Mouse (Mus musculus) spleen, adult 18-20 months (tissue): Measurements from ENCODE around the gene Hs3st1.

ENCODE experiments used
- DNase-seq, 2 experiments: peaks; one replicate each; pipeline ENCODE4 v3.0.0; 2022; ENCODE audit warnings: mixed read lengths in 2 of 2

Gene Hs3st1

DNA sequence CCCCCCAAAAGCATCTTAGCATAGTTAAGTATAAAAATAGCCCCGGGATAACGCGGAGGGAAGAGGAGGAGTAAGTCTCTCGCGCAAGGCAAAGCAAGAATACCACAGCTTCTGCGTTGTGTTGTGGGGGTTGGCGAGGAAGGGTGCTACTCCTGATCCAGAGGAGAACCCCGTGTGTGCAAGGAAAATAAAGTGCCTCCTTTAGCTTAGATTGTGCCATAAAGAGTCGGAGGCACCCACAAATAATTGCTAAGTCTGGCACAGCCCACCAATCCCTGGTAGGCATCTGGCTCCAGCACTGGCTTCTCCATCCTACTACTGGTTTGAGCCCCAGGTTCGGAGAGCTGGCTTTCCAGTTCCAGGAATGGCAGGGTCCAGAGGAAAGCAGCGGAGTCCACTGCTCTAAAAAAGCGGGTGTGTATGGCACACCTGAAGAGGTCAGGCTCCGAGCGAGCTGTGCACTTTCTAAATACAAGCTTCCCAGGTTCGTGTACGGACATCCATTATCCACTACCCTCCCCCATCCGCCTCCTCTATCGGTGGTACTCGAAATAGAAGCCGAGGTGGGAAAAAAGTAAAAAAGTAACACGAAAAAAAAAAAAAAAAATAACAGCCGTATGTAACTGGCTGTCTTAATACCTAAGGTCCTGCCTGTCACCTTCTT is 111.9 kb downstream of the Hs3st1 start:
- DNase-seq, result no peak

DNA sequence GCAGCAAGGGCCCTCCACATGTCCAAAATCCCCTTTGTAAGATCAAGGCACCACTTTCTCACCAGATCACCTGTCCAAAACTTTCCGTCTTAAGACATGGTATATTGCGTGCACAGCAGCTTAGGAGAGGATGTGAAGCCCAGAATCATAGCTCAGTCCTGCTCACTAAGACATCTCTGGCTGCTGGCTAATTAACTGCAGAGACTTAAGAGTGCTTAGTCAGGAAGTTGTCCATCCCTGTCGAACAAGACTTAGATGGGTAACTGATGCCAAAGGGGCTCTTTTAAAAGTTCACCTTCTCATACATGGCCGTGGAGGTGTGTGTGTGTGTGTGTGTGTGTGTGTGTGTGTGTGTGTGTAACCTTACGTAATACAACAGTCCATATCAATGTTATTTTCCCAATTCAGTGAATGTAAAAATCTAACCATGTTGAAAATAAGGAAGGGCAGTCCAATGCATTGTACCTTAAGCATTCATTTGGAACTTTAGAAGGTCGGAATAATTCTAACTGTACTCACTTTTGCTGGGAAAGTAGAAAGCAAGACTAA is 113.0 kb downstream of the Hs3st1 start:
- no peak for DNase-seq

DNA sequence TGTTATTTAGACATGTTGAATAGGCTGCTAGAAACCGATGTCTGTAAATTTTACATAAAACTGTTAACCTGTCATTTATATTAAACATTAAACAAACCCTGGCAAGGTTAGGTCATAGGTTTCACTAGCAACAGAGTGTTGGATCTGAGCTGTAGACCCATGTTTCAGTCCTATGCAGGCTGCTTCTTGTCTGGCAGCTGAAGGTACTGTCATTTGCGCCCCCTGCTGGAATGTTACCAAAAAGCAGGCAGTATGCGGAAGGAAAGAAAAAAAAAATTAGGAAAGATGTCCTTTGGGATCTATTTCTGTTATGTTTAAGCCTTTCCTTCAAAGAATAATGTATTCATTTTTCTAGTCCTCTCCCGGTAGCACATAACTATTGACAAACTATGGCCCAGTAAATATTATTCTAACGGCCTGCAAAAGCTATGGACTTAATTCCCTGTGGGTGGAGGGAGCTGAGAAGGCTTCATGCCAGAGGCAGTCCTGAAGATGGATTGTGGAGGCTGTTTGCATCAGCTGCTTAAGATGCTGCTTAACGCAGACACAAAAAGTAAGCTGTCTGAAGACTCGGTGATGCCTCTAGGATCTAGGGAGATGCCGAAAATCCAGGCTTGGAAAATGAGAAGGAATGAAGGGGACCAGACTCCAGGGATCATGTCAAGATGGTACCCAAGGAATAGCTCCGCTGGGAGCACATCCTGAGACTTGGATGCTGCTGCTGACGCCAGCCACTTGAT is 115.7 kb downstream of the Hs3st1 start:
- peak; percentile 25 to 65 for DNase-seq

DNA sequence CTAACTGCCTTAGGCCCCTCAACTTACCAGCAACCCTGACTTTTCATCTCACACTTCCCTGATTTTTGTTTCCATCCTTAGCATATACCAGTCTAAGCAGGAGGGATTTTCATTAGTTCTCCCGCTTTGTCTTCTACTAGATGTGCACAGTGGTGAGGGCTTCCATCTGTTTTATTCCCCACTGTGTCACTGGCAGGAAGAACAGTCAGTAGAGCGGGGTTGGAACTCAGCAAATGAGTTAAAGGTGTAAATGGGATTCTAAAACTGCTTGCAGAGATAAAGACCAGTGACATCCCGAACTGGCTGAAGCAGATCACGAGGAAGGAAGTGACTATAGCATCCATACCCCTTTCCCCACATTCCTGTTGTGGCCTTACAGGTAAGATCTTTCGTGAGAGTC is 116.3 kb downstream of the Hs3st1 start:
- no peak for DNase-seq

DNA sequence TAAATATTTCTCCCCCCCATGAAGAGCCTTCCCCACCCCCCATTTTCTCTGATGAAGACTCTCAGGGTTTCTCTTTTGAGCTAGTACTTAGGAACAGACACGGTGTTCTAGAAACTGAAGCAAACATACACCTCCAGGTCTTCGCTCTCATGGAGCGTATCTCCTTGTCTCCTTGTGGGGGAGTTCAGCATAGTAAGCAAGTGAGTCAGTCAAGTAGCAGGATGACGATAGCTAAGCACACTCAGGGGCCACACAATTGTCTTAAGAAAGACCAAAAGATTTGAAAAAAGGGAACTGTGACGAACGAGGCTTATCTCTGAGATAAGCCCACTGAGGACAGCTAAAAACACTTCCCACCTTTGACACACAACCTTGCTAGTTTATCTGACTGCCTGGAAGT is 117.4 kb downstream of the Hs3st1 start:
- DNase-seq, result peak in 1 of 2 experiments; percentile 25

DNA sequence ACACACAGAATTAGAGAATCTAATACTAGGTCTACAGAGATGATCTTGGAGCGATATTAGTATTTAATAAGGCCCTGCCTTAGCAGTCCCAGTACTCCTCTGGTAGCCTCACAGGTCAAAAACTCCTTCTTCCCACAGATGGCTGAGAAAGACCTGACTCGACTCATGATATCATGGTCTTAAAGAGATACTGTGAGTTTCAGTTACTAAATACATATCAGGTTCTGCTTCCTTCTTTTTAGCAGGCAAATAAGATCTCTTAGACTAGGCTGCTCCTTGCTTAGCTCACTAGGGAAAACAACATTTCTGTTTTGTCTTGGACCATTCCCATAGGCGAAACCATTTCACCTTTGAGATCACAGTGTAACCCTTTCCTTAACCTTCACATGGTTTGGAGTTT is 119.2 kb downstream of the Hs3st1 start:
- no peak for DNase-seq

DNA sequence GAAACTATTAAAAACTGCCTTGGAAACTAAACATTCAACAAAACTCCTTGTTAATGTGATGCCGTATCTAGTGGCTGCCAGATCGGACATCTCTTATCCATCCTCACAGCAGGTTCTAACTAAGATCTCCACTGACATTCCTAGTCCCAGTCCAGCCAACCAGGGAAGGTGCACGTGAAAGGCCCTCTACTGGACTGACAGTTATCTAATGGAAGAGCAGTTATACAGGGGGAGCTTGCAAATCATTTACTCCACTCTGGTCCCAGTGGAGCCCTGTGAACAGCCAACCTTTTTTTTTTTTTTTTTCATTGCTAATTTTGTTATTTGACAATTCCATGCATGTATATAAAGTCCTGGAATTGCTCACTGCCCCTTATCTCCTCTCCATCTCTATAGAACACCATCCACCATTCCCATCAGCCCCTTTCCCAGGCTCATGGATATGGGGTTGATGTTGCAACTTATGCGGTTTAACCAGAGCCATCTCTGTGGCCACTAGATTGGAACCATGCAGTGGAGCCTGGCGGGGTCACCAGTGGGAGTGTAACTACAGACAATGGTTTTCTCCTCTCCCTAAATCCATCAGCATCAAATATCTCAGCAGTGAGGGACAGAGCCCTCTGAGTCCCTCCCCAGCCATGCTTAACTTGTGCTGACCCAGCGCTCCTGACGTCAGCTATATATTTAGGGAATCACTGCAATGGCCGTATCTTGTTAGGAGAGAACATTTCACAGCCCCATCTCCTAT is 120.8 kb downstream of the Hs3st1 start:
- no peak for DNase-seq

DNA sequence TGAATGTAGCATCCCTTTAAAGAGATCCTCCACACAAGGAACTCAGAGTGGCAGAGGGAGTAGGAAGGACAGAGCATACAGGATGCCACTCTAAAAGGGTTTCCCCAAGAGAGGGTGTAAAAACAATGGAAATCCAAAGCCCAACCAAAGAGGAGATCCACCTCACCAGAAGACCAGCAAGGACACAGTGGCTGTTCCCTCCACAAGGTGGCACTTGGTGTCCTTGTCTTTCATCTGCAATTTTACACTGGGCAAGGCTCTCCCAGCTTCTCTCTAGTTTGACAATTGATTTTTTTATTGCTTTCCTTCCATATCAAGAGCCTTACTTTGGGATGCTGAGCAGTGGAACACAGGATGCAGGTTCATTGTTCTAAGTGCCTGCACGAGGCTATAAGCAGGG is 122.1 kb downstream of the Hs3st1 start:
- no peak for DNase-seq

DNA sequence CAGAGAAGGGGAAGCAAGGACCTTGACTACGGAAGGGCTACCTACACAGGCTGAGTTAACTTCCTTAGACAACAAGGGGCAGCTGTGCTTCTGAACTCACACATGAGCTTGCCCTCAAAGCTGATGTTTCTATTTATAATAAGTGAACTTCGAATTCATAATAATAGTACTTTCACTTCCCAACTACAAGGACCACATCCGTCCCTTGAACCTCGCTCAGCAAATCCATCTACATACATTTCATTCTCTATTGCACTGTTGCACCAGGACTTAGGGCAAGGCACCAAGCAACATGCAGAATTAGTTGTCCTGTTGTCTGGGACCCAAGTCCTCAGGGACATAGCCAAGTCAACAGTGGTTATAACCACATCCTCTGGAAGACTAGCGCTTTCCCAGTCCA is 124.4 kb downstream of the Hs3st1 start:
- peak; percentile 38 to 44 for DNase-seq

DNA sequence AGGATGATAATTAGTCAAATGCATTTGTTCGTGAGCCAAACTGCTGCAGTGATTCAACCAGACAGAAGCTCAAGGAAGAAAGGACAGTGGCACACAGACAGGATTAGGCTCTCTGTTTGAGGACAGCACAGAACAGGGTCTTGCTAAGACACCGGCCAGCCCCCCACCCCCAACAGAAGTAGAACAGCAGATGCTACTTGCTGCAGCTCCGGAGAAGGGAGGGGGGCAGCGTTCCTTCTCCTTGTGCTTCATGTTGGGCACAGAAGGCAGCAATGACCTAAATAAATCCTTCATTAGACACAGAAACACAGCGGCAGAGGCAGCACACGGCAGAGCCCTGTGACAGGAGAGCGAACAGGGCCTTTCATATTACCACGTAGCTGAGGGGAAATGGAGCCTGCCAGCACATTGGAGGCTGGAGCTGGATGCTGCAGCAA is 130.2 kb downstream of the Hs3st1 start:
- DNase-seq, result no peak

DNA sequence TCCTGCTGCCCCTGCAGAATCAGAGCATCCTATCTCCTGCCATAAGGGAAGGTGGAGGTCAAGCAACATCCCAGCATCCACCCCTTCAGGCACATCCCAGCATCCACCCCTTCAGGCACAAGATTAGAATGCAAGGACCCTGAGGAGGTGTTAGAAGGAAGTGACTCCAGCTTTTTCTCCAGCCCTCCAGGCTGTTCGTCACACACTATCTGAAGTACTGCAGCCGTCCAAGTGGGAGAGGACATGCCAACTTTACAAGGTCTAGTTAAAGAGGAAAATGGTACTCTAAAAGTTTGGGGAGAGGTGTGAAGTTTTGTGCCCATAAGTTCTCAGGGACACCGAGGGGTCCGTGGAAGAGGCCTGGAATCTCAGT is 131.1 kb downstream of the Hs3st1 start:
- DNase-seq, result no peak

DNA sequence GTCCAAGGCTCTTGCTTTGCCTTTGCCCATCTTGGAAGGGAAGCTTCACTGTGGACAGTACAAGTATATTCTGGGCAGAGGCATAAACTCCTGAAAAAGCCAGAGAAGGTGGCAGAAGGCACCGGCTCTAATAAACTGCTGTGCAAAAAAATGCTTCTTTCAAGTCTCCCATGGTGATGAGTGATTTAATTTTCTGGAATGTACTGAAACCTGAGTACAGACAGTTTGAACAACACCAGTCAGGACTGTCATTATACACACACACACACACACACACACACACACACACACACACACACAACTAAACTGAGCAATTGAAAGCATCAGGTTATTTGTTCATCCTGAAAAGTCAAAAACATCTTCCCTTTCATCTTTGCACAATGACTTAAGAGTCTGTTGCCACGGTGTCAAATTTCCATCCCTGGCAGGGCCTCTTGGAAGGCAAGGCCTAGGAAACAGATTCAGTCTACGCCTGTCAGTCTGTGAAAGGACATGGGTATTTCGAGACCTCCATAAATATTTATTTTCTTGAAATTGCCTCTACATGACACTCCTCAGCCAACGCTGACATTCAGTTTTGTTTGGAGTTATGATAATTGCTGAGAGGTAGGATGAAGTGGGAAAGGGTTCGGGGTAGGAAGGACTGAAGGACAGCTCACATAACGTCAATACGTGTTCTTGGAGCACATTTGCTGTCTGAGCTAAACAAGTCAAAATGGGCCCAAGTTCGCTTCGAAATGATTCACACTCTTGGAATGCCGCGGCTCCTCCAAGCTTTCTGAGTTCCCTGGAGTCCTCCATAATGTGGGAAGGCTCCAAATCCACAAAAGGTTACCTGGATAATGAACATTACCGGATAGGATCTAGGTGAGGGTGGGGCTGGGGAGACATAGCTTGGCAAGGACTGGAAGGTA is 131.7 kb downstream of the Hs3st1 start:
- no peak for DNase-seq

DNA sequence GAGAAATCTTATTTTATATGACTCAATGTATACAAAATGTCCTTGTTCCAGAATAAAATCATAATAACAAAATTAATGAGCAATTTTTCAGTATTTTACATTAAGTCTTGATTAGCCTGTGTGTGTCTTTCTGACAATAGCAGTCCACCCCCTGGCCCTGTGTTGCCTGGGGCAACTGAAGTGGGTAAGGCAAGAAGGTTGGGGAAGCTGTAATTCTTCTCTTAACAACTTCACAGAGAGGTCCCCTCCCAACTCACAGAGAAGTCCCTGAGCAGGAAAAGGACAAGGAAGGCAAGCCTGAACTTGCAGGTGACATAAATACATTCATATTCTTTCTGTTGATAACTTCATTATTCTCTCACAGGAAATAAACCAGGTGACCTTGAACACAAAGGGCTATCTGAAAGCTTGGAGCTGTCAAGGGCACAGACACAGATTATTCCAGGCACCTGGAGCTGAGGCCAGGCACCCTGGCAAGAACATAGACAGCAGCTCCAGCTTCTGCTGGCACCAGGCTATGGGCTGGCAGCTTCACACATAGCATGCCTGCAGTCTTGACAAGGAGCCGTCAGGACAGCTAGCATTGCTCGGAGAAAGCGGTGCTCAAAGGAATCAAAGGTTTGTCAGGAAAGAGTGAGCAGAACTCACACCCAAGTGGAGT is 134.9 kb downstream of the Hs3st1 start:
- no peak for DNase-seq

DNA sequence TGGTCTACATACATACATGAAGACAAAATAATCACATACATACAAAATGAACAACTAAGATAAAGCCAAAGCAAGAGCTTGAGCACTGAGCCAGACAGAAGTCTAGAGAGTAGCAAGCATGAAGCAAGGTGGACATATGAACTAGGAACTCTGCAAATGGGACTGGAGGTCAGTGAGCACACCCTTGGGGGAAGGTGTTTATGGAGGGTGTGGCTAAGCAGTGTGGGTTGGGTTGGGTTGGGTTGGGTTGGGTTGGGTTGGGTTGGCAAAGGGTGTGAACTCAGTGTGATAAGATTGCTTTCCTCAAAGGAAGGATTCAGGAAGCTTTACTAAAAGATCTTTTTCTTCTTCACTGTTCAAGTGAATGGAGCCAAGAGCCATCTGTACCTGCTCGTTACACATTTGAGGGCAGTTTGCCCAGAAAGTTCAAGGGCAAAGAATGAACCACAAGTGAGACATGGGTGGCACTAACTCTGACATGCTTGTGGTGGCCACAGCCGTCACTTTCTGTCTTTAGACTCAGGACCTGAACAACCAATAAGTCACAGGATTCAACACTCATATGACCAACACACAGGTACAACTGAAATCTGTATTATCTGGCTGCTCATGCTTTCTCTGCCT is 137.8 kb downstream of the Hs3st1 start:
- DNase-seq, result no peak

DNA sequence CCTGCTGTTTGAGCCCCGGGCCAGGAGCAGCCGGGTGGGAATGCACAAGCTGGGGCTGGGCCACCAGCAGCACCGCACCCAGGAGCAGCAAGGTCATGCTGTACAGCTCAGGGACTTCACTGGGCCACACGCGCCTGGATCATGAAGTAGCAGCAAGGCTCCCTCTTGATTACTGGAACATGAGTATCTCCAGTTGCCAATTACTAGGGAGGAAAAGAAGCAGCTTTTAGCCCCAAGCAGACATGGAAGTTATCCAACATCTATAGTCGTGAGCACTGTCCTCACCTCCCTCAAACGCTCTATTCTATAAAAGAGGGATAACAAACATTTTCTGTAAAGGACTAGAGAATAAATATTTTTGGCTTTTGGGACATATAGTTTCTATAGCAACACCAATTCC is 140.1 kb downstream of the Hs3st1 start:
- no peak for DNase-seq

DNA sequence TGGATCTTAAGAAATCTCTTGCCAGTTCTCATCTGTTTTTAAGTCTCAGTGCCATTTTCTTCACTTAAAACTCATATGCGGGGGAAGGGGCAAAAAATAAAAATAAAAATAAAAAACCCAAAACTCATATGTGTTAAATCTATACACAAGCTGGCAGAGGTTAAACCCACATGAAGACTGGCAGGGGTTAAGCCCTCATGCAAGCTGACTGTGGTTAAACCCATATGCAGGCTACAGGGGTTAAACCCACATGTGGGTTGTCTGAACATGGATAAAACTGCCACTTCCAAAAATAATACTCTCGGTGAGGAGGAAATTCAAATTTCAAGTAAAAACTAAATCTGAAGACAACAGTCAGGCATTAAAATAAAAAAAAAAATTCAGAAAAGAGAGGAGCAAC is 141.7 kb downstream of the Hs3st1 start:
- DNase-seq, result no peak

DNA sequence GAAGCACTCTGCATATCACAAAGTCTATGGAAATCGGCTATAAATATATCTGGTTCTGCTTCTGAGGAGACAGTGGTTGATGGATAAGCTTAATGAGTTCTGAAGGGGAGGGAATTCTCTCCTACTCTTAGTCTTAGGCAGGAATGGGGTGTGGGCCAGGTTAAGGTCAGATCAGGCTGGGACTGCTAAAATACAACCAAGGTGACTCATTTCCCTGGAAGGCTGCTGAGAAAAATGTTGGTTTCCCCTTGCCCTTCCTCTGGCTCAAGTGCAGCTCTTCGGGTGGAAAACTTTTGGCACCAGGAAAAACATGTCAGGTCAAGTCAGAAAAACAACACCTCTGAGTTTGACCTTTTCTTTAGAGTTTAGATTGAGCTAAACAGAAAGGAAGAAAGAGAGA is 143.0 kb downstream of the Hs3st1 start:
- DNase-seq, result no peak

DNA sequence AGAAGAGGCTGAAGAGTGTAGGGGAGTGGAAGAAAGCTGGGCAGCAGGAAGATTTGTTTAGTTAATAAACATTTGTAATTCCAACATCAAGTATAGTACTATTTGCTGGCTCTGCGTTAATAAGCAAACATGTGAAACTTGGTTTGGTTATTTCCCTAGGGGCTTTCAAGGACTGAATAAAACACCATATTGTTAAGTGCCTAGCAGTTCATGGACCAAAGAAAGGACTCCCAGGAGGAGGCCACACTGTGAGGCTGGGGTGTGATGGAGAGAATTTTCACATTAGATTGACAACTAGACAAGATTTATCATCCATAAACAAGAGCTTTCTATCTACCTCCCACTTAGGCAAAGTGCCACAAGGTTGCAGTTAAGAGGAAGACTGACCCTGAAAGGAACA is 147.0 kb downstream of the Hs3st1 start:
- no peak for DNase-seq

DNA sequence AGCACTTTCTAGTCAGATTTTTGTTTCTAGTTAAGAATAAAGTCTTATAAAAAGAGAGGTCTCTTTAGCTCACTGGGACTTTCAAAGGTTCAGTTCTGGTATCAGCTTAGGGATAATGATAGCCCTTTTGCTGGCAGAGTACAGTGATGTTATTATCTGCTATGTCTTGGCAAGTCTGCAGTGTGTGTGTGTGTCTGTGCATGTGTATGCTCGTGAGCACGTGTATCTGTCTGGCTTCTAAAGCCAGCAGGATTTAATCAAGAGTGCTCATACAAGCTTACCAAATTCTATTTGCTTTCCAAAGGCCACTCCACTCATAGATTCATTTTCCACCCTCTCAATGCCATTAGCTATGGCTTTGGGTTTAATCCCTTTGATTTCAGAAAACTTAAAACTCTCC is 160.5 kb downstream of the Hs3st1 start:
- DNase-seq, result no peak
